Mouse (Mus musculus): Measurements from ENCODE around the gene Dlg1. TPM values are rescaled to one million over a fixed set of nuclear protein-coding genes. Genes with fewer than 3 reads are reported as not detected.

The Dlg1 gene
- polyA plus RNA-seq, 1 experiment from 2014 or later, result 32.5 TPM

GRCm38 (mm10) chr16:31910281-31910847 lies 247.1 kb downstream of the Dlg1 start:
- Histone ChIP-seq H3K4me3 (ENCODE audit: low read depth, low read length) (no peak overlapping the region), H3K27me3 (ENCODE audit: control insufficient read depth, insufficient read depth, low read length) (no peaks in the 10 kb centered on the region), H3K27ac (replicated peaks; ENCODE audit: low read depth, low read length) (no peak overlapping the region), H3K4me2 (ENCODE audit: low read depth, severe bottlenecking) (no peak overlapping the region), H3K9me3 (ENCODE audit: control insufficient read depth, low read length) (no peaks in the 10 kb centered on the region), H3K9ac (ENCODE audit: low read length) (no peak overlapping the region), H3K36me3 (ENCODE audit: control insufficient read depth, insufficient read depth, low read length) (no peaks in the 10 kb centered on the region), H3K4me1 (ENCODE audit: control insufficient read depth, insufficient read depth, low read length) (no peaks in the 10 kb centered on the region)
- ATAC-seq (ENCODE audit: insufficient number of reproducible peaks, low FRiP score, low TSS enrichment, low read depth), result no peak
- WGBS, result 71% methylated on average over 10 of the region's 10 CpGs
- no peak for DNase-seq (ENCODE audit: low spot score)

- H3K4me3 ChIP-seq (ENCODE audit: low read depth, low read length), result no peak overlapping the region
- ATAC-seq (ENCODE audit: insufficient number of reproducible peaks, low FRiP score, low TSS enrichment, low read depth), result no peak
- no peak for DNase-seq (ENCODE audit: low spot score)
- 0 out of 2 replicates have a peak overlapping the region, but pooled peaks have one; percentile 21 for H3K4me2 ChIP-seq (ENCODE audit: low read depth, severe bottlenecking)
- H3K4me1 ChIP-seq (ENCODE audit: control insufficient read depth, insufficient read depth, low read length), result no peaks in the 10 kb centered on the region
- no peaks in the 10 kb centered on the region for H3K36me3 ChIP-seq (ENCODE audit: control insufficient read depth, insufficient read depth, low read length)
- no peak overlapping the region for H3K27ac ChIP-seq (replicated peaks; ENCODE audit: low read depth, low read length)
- no peaks in the 10 kb centered on the region for H3K9me3 ChIP-seq (ENCODE audit: control insufficient read depth, low read length)
- no peak overlapping the region for H3K9ac ChIP-seq (ENCODE audit: low read length)
- WGBS, result 80% methylated on average over 11 of the region's 11 CpGs
- no peaks in the 10 kb centered on the region for H3K27me3 ChIP-seq (ENCODE audit: control insufficient read depth, insufficient read depth, low read length)
Measured at GRCm38 (mm10) chr16:31917776-31918175, 254.5 kb downstream of the Dlg1 start.

- Histone ChIP-seq H3K27ac (replicated peaks; ENCODE audit: low read depth, low read length) (no peak overlapping the region), H3K9ac (ENCODE audit: low read length) (no peak overlapping the region), H3K36me3 (ENCODE audit: control insufficient read depth, insufficient read depth, low read length) (no peaks in the 10 kb centered on the region), H3K27me3 (ENCODE audit: control insufficient read depth, insufficient read depth, low read length) (no peaks in the 10 kb centered on the region), H3K4me2 (ENCODE audit: low read depth, severe bottlenecking) (peak overlapping the region; percentile 21; the same call in 1 of the 2 replicates), H3K4me3 (ENCODE audit: low read depth, low read length) (no peak overlapping the region), H3K4me1 (ENCODE audit: control insufficient read depth, insufficient read depth, low read length) (no peaks in the 10 kb centered on the region), H3K9me3 (ENCODE audit: control insufficient read depth, low read length) (no peaks in the 10 kb centered on the region)
- WGBS, result 5% methylated on average over 14 of the region's 14 CpGs
- peak; percentile 89 for DNase-seq (ENCODE audit: low spot score)
- ATAC-seq (ENCODE audit: insufficient number of reproducible peaks, low FRiP score, low TSS enrichment, low read depth), result no peak
Measured at GRCm38 (mm10) chr16:31918248-31918724, 255.0 kb downstream of the Dlg1 start.

- DNase-seq (ENCODE audit: low spot score), result no peak
- Histone ChIP-seq H3K9me3 (ENCODE audit: control insufficient read depth, low read length) (no peaks in the 10 kb centered on the region), H3K36me3 (ENCODE audit: control insufficient read depth, insufficient read depth, low read length) (no peaks in the 10 kb centered on the region), H3K9ac (ENCODE audit: low read length) (no peak overlapping the region), H3K4me1 (ENCODE audit: control insufficient read depth, insufficient read depth, low read length) (no peaks in the 10 kb centered on the region), H3K4me3 (ENCODE audit: low read depth, low read length) (no peak overlapping the region), H3K27ac (replicated peaks; ENCODE audit: low read depth, low read length) (no peak overlapping the region), H3K27me3 (ENCODE audit: control insufficient read depth, insufficient read depth, low read length) (no peaks in the 10 kb centered on the region), H3K4me2 (ENCODE audit: low read depth, severe bottlenecking) (no peak overlapping the region)
- 81% methylated on average over 6 of the region's 6 CpGs for WGBS
- ATAC-seq (ENCODE audit: insufficient number of reproducible peaks, low FRiP score, low TSS enrichment, low read depth), result no peak
Measured at GRCm38 (mm10) chr16:31924368-31924767, 261.1 kb downstream of the Dlg1 start.

Other genes with a start within 250 kb of the Dlg1 start
- gene Bdh1, start 241.2 kb upstream of the Dlg1 start, polyA plus RNA-seq (2014; fragmentation: Nextera tagmentation; extraction: Ambion mirVana), result 12.3 and 14.9 TPM in 2 replicates
- gene Meltf, start 215.4 kb downstream of the Dlg1 start, polyA plus RNA-seq (2014; fragmentation: Nextera tagmentation; extraction: Ambion mirVana), result 0.17 and 0.23 TPM in 2 replicates